Mouse (Mus musculus) erythroblast, embryonic 14.5 days (primary cell): ENCODE results near the gene Kif20b.

Experiments
- GATA1 ChIP-seq: IDR thresholded peaks from 2 replicates; pipeline ENCODE4 v1.6.1; 2012; ENCODE audit warnings: low read length, inconsistent platforms, mixed read lengths
- TAL1 ChIP-seq: IDR thresholded peaks from 3 replicates; pipeline ENCODE4 v1.6.1; 2012; ENCODE audit warnings: low read length, inconsistent platforms, mixed read lengths

DNA sequence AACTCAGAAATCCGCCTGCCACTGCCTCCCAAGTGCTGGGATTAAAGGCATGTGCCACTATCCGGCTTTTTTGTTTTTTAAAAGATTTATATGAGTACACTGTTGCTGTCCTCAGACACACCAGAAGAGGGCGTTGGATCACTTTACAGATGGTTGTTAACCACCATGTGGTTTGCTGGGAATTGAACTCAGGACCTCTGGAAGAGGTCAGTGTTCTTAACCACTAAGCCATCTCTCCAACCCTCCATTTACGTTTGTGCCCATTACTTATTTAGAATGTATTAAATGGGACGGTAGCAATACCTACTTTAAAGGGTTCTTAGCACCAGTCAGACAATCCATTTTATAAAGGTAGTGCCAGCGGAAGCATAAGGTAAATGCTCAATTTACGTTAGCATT lies 909 bp upstream of the Kif20b start:
- TF ChIP-seq GATA1 (no peak), TAL1 (no peak)
